Mouse (Mus musculus) E14TG2a.4 (cell line): ENCODE measurements at regions not wholly inside any gene's neighbourhood (a gene's known extent, or its start where the extent isn't known, plus 50 kb on each side); places are given as distances from the start of the nearest gene placed in this dataset.

Experiments used
- H3K27me3 ChIP-seq: 2 replicates; pipeline ENCODE4 v1.6.1; 2014; ENCODE audit warnings: low read length, control low read depth; ENCODE audit not compliant: insufficient read depth
- H3K36me3 ChIP-seq: 2 replicates; pipeline ENCODE4 v1.6.1; 2014; ENCODE audit warnings: low read length, control low read depth; ENCODE audit not compliant: insufficient read depth
- H3K4me1 ChIP-seq: replicated peaks from 2 replicates; pipeline ENCODE4 v1.6.1; 2014; ENCODE audit warnings: low read depth, low read length, control low read depth
- H3K4me3 ChIP-seq: replicated peaks from 2 replicates; pipeline ENCODE4 v1.5.1; 2014; ENCODE audit warnings: mild to moderate bottlenecking, low read length
- H3K9me3 ChIP-seq: 2 replicates; pipeline ENCODE4 v1.6.1; 2014; ENCODE audit warnings: low read length, control low read depth
- CTCF ChIP-seq: conservative IDR thresholded peaks from 2 replicates; pipeline ENCODE4 v1.5.1; 2014; ENCODE audit warnings: low read length
- NANOG ChIP-seq: IDR thresholded peaks from 2 replicates; pipeline ENCODE4 v1.6.1; 2014; ENCODE audit warnings: borderline replicate concordance, low read length, mixed read lengths
- POU5F1 ChIP-seq: IDR thresholded peaks from 2 replicates; pipeline ENCODE4 v1.6.1; 2014; ENCODE audit warnings: low read length, borderline replicate concordance

GRCm38 (mm10) chr12:12436379-12436778, 174.4 kb downstream of the Fam49a start:
- Histone ChIP-seq H3K27me3 (no peaks in the 10 kb centered on the region), H3K9me3 (no peaks in the 10 kb centered on the region), H3K36me3 (no peaks in the 10 kb centered on the region), H3K4me3 (no peak overlapping the region), H3K4me1 (no peaks in the 10 kb centered on the region)
- TF ChIP-seq NANOG (no peak), POU5F1 (no peak), CTCF (no peak)

- Histone ChIP-seq H3K4me3 (no peak overlapping the region), H3K36me3 (no peaks in the 10 kb centered on the region), H3K27me3 (no peaks in the 10 kb centered on the region), H3K4me1 (no peaks in the 10 kb centered on the region), H3K9me3 (no peaks in the 10 kb centered on the region)
- TF ChIP-seq POU5F1 (no peak), CTCF (no peak), NANOG (no peak)
Observed at GRCm38 (mm10) chr12:12432597-12432996, 170.7 kb downstream of the Fam49a start.
